Mouse (Mus musculus) cerebellum, adult 2 months (tissue): ENCODE measurements around the gene Coro6. TPM values are rescaled to one million over a fixed set of nuclear protein-coding genes. Genes with fewer than 3 reads are reported as not detected.

Experiments used
- DNase-seq, 2 experiments: peaks; one replicate each; pipeline ENCODE4 v3.0.0; 2021
- H3K27ac ChIP-seq: fragments of 200-500 bp; 2 replicates; pipeline ENCODE4 v1.5.1; 2012; ENCODE audit warnings: low read length, control low read depth, inconsistent platforms; ENCODE audit not compliant: insufficient read depth
- H3K27me3 ChIP-seq: fragments of 200-500 bp; 2 replicates; pipeline ENCODE4 v1.6.1; 2012; ENCODE audit warnings: inconsistent platforms, mild to moderate bottlenecking, low read length, moderate library complexity; ENCODE audit not compliant: control insufficient read depth, insufficient read depth
- H3K4me1 ChIP-seq: fragments of 200-500 bp; 2 replicates; pipeline ENCODE4 v1.6.1; 2011; ENCODE audit warnings: low read length; ENCODE audit not compliant: control insufficient read depth, insufficient read depth
- H3K4me3 ChIP-seq: fragments of 200-500 bp; replicated peaks from 2 replicates; pipeline ENCODE3; 2011; ENCODE audit warnings: mild to moderate bottlenecking, low read depth, low read length, control low read depth; ENCODE audit not compliant: insufficient read depth
- CTCF ChIP-seq: fragments of 200-500 bp; IDR thresholded peaks from 2 replicates; pipeline ENCODE4 v1.5.1; 2011; ENCODE audit warnings: low read depth, mild to moderate bottlenecking, control low read depth, low read length, moderate library complexity, borderline replicate concordance; ENCODE audit not compliant: insufficient read depth
- POLR2A ChIP-seq: fragments of 200-500 bp; IDR thresholded peaks from 2 replicates; pipeline ENCODE4 v1.6.1; 2011; ENCODE audit warnings: low read length, control low read depth, borderline replicate concordance; ENCODE audit not compliant: insufficient read depth
- WGBS: fragments of 180-500 bp; shearing (Covaris S2); methylation state at CpG from one replicate; pipeline ENCODE4 v1.1.7; 2018; 5-methylcytosine and 5-hydroxymethylcytosine counted together
- polyA plus RNA-seq: library from polyadenylated mRNA; depleted of rRNA; stranded (reverse); fragments of >200 nt; gene quantifications from 2 replicates; pipeline ENCODE4 v1.2.3, GENCODE M21; 2012

Gene Coro6
- polyA plus RNA-seq, 1 experiment, result 148 TPM

DNA sequence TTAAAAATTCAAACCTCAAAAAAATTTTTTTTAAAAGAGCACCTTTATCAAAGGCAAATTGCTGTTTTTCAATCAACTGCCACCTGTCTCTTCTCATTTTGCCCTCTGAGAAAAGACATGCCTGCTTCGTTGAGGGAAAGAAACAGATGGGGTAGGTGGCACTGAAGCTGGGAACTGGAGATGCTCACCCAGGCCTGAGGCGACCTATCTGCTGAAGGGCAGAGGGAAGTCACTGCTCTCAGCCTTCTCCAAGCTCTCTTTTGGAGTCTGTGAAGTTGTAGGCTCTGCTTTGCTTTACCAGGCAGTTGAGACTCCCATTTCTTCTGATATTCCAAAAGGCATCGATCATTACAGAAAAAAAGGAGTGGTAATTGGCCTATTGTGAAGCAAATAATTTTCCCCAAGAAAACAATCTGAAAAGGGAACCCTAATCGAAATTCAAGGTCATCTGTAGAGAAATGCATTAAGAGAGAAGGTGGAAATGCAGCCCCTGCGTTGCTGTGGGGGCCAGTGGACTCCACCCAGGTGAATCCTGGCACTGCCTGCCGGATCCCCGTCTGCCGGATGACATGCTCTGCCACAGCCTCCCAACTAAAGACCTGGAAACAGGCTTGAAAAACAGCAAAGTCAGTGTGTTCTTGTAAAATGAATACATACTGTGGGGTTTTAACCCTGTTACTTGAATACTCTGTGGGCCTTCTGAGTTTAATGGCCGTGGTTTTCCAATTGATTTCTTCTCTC is 6.3 kb upstream of the Coro6 start:
- TF ChIP-seq CTCF (no peak), POLR2A (no peak)
- 33% methylated on average over 9 of the region's 9 CpGs for WGBS
- no peaks in the 10 kb centered on the region for H3K27me3 ChIP-seq

DNA sequence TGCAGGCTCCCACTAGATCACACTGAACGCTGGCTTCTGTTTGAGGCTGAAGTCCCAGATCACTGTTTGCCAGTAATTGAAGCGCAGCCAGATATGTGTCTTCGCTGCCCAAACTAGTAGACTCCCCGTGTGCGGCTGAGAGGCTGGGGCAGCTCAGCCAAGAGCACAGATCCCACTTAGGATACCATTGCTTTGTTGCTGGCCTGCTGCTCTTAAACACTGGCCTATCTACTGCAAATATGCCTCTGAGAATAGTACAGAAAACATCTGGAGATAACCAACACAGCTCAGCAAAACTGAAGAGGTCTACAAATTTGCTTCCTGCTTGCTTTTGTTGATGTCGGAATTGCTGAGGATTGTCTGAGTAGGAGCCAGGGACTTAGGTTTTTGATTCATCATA is 5.3 kb upstream of the Coro6 start:
- H3K4me3 ChIP-seq, result no peak overlapping the region
- 12% methylated on average over 6 of the region's 6 CpGs for WGBS
- TF ChIP-seq CTCF (no peak), POLR2A (no peak)
- H3K27me3 ChIP-seq, result no peaks in the 10 kb centered on the region
- H3K4me1 ChIP-seq, result peaks cover 8% of the 10 kb centered on the region
- H3K27ac ChIP-seq, result no peak overlapping the region
- DNase-seq, result peak; percentile 52 to 71

More for the DNA sequence above, 6.3 kb upstream of the Coro6 start:
- Histone ChIP-seq H3K27ac (no peak overlapping the region), H3K4me3 (no peak overlapping the region), H3K4me1 (peaks cover 8% of the 10 kb centered on the region)
- DNase-seq, result peak in 1 of 2 experiments; percentile 9

- H3K4me3 ChIP-seq, result peak overlapping the region; percentile 59
- no peak overlapping the region for H3K27ac ChIP-seq
- TF ChIP-seq POLR2A, result no peak
- no peak for TF ChIP-seq CTCF
- no peaks in the 10 kb centered on the region for H3K4me1 ChIP-seq
- 2% methylated on average over 6 of the region's 6 CpGs for WGBS
- DNase-seq, result no peak
- no peaks in the 10 kb centered on the region for H3K27me3 ChIP-seq
Observed at GRCm38 (mm10) chr11:77461856-77462255, 355 bp upstream of the Coro6 start.

DNA sequence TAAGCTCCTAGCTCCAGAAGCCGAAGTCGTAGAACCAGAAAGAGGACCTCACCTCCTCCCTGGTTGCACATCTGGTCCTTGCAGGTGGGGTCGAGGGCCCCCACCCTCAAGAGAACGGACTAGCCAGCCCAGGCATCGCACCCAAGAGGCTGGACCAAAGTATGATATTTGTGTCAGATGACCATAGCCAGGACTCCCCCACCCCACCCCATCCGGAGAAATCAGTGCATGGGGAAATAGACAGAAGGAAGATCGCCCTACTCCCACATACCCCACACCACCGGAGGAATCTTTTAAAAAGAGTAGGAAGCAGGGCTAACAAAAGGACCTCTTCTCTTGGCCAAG is 862 bp downstream of the Coro6 start:
- Histone ChIP-seq H3K4me1 (no peaks in the 10 kb centered on the region), H3K4me3 (peak overlapping the region; percentile 59), H3K27ac (no peak overlapping the region), H3K27me3 (no peaks in the 10 kb centered on the region)
- TF ChIP-seq CTCF (no peak), POLR2A (no peak)
- DNase-seq, result no peak
- WGBS, result 47% methylated on average over 8 of the region's 8 CpGs

DNA sequence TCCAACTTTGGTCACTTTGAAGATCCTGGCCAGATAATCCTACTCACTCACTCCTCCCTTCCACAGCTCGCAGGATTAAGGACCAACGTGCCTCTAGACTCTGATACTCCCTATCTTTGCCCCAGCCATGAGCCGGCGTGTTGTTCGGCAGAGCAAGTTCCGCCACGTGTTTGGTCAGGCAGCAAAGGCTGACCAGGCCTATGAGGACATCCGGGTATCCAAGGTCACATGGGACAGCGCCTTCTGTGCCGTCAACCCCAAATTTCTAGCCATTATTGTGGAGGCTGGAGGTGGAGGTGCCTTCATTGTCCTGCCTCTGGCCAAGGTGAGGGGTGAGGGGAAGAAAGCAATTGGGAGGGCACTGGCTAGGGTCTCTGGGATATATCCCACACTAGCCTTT is 1.6 kb downstream of the Coro6 start:
- DNase-seq, result no peak
- WGBS, result 89% methylated on average over 10 of the region's 10 CpGs
- Histone ChIP-seq H3K27ac (no peak overlapping the region), H3K27me3 (no peaks in the 10 kb centered on the region), H3K4me1 (no peaks in the 10 kb centered on the region), H3K4me3 (no peak overlapping the region)
- TF ChIP-seq CTCF (no peak), POLR2A (no peak)

- no peak for TF ChIP-seq POLR2A
- no peak for TF ChIP-seq CTCF
- Histone ChIP-seq H3K27ac (no peak overlapping the region), H3K4me3 (no peak overlapping the region), H3K4me1 (no peaks in the 10 kb centered on the region), H3K27me3 (no peaks in the 10 kb centered on the region)
- 58% methylated on average over 4 of the region's 4 CpGs for WGBS
- DNase-seq, result no peak
Observed at GRCm38 (mm10) chr11:77464684-77465083, 2.5 kb downstream of the Coro6 start.

GRCm38 (mm10) chr11:77465111-77465510 is 2.9 kb downstream of the Coro6 start:
- 60% methylated on average over 3 of the region's 3 CpGs for WGBS
- Histone ChIP-seq H3K4me1 (no peaks in the 10 kb centered on the region), H3K27ac (no peak overlapping the region), H3K27me3 (no peaks in the 10 kb centered on the region), H3K4me3 (no peak overlapping the region)
- no peak for DNase-seq
- TF ChIP-seq POLR2A (no peak), CTCF (no peak)

DNA sequence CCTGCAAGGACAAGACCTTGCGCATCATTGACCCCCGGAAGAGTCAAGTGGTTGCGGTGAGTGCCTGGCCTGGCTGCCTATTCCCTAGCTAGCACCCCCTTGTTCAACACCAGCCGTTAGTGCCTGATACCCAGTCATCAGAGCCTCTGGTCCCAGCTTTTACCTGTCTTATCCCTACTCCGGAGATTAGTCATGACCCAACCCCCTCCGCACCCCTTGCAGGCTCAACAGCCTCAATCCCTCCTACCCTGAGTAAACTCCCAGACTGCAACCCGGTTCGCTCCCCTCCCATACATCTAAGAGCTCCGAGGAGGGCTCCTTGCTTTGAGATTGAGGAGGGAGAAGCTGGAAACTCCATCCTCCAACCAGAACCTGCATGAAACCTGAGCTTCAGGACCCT is 4.3 kb downstream of the Coro6 start:
- TF ChIP-seq CTCF (no peak), POLR2A (no peak)
- Histone ChIP-seq H3K4me1 (no peaks in the 10 kb centered on the region), H3K27me3 (no peaks in the 10 kb centered on the region), H3K27ac (no peak overlapping the region), H3K4me3 (no peak overlapping the region)
- no peak for DNase-seq
- 54% methylated on average over 9 of the region's 9 CpGs for WGBS

DNA sequence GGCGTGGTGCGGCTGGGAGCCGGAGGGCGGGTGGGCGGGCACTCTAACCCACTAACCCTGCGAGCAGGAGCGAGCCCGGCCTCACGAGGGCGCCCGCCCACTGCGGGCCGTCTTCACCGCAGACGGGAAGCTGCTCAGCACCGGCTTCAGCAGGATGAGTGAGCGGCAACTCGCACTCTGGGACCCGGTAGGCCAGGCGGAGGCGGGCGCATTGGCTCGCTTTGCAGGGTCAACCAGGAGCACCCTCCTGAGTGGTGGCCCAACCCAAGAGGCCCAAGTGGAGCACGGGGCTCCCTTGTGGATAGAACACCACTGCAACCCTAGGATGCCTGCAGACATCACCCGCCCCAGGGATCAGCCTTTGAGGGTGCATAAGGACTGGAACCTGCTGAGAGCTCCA is 4.9 kb downstream of the Coro6 start:
- WGBS, result 11% methylated on average over 25 of the region's 25 CpGs
- Histone ChIP-seq H3K4me3 (no peak overlapping the region), H3K27ac (no peak overlapping the region), H3K4me1 (no peaks in the 10 kb centered on the region), H3K27me3 (no peaks in the 10 kb centered on the region)
- peak; percentile 62 to 63 for DNase-seq
- TF ChIP-seq CTCF (peak; percentile 40; the same call in 1 of the 2 replicates), POLR2A (no peak)
